Mouse (Mus musculus) left cerebral cortex, postnatal 14 days (tissue): Measurements from ENCODE around the gene Thtpa. TPM values are rescaled to one million over a fixed set of nuclear protein-coding genes. Genes with fewer than 3 reads are reported as not detected.

Experiments used
- DNase-seq, 2 experiments: peaks; one replicate each; pipeline ENCODE4 v3.0.0; 2021 to 2022; ENCODE audit warnings: low spot score in 2 of 2, mixed read lengths in 1 of 2
- intact Hi-C: fragments of 180-260 bp; cut with DNase I; formaldehyde crosslinking; loops from one replicate; pipeline ENCODE4 v1.15.1; 2025
- total RNA-seq, 2 experiments: library from RNA; stranded (reverse); gene quantifications; 2 replicates each; pipeline ENCODE4 v1.2.3; 2021

The Thtpa gene
- total RNA-seq, 2 experiments from 2014 or later: 26.7 to 28.1 TPM

GRCm38 (mm10) chr14:55076224-55076623 lies 18.4 kb upstream of the Thtpa start:
- intact Hi-C loops: no loop called here
- DNase-seq: peak; percentile 69 to 75

- DNase-seq: no peak
Measured at GRCm38 (mm10) chr14:55076956-55077355, 17.6 kb upstream of the Thtpa start.

DNA sequence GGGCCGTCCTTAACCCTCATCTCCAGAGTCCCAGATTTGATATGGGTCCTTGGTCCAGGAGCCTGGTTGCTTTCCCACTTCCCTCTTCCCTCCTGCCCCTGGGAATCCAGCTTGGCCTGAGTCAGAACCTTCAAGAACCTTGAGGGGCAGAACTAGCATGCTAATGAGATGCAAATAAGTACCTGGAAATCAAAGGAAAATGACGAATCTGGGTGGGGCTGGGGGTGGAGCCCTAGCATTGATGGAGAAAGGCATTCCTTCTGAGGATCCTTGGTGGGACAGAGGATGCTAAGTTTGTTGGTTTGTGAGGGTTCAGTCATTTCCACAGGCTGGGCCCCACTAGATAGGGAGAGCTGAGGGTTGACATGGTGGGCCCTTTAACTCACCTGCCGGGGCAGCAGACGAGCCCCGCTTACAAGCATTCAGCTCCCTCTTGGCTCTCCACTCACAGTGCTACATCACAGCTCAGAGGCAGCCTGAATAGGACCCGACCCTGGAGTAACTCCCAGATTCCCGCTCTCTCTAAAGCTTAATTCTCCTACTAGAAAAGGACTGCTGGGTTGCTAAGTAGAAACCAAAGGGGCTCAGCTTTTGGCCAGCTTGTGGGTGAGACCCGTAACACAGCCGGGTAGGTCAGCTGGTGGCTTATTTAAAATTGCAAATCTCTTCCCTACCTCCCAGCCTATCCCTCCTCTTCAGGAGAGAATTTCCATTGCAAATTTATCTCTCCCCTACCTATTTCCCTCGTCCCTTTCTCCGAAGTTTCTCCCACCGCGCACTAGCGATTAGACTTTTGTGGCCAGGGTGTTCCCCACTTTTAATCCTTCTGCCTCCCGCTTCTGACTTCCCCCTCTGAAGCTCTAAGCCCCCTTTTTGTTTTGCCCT lies 16.9 kb upstream of the Thtpa start:
- intact Hi-C loops: loop anchor here (2.0 kb wide), 1 partner anchor 53 kb away; no protein-coding TSS in a partner anchor
- no peak for DNase-seq

More at GRCm38 (mm10) chr14:55076956-55077355, 17.6 kb upstream of the Thtpa start:
- intact Hi-C loops: no loop called here

GRCm38 (mm10) chr14:55078366-55078989 lies 16.1 kb upstream of the Thtpa start:
- DNase-seq: no peak
- intact Hi-C loops: loop anchor here (2.0 kb wide), 1 partner anchor 54 kb away; no protein-coding TSS in a partner anchor

DNA sequence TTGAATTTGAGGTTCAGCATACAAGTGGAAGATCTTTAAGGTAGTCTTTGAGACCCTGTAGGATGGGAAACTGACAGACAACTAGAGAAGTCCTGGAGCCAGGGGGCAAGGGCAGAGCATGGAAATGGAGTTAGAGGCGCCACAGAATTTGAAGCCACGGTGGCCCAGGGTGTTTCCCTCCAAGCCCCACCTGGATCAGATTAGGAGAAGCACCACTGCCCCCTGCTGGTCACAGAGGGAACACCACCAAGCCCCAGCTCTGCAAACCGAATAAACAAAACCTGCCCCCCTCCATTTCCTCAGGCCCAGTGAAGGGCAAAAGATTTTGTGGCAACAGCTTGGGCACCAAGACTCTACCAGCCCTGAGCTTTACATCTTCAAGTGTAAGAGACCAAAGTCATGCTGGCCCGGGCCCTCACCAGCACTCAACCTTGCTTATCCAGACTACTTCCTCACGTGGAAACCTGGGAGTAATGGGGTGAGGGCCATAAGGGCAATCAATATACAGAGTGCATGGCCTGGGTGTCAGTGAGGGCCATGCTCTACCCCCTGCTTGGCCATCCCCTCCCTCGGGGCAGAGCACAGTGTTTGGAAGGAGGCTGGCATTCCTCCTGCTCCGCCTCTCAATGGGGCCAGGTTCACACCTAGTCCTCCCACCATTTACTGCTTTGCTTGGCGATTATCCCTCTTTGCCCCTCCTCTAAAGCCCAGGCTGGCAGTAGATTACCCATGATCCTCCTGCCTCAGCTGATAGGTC lies 15.2 kb upstream of the Thtpa start:
- intact Hi-C loops: loop anchor here (2.0 kb wide), 1 partner anchor 55 kb away; no protein-coding TSS in a partner anchor
- DNase-seq: peak; percentile 75 to 82

- intact Hi-C loops: no loop called here
Measured at GRCm38 (mm10) chr14:55081105-55081504, 13.5 kb upstream of the Thtpa start.

DNA sequence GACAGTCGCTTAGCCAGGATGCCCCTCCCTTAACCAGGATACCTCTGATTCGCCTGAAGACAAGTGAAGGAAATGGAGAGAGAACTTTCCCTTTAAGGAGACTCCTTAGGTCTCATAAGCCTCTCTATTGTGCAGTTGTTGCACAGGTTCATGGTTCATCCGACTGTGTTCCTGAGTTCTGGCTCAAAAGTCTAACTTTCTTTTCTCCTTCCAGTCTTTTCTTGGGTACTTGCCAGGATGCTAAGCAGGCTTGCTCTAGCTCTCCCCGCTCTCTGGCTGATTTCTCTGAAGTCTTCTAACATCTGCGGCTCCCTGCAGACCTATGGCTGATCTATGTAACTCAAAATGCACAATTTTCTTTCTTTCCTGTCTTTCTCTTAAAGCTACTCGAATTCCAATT lies 11.1 kb upstream of the Thtpa start:
- no peak for DNase-seq
- intact Hi-C loops: no loop called here

More at GRCm38 (mm10) chr14:55081105-55081504, 13.5 kb upstream of the Thtpa start:
- DNase-seq: no peak

DNA sequence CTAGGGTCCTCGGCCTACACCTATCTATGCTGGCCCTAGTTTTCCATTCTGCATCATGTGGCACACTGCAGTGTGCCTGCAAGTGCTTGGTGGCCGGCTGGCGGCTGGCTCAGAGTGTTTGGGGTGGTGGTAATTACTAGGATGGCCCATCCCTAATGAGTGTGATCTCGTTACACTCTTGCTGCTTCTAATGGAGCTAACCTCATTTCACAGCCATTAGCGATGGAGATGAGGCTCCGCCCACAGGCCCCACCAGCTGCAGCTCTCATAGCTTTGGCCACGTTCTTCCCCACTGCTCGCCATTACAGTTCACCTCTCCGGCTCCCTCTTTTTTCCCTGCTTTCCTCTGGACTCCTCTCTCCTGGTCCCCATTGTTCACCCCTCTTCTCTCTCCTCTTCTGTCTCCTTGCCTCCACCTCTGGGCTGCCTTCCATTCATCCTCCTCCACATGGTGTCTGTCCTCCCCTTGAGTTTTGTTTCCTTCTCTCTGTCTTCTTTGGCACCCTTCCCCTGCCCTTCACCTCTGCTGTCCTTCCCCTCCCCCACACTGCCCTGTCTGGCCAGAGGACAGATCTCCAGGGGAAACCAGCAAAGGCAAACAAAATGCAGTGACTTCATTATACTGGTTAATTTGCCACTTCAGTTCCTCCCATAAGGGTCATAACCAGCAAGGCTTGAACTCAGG lies 9.1 kb upstream of the Thtpa start:
- DNase-seq: no peak
- intact Hi-C loops: no loop called here

DNA sequence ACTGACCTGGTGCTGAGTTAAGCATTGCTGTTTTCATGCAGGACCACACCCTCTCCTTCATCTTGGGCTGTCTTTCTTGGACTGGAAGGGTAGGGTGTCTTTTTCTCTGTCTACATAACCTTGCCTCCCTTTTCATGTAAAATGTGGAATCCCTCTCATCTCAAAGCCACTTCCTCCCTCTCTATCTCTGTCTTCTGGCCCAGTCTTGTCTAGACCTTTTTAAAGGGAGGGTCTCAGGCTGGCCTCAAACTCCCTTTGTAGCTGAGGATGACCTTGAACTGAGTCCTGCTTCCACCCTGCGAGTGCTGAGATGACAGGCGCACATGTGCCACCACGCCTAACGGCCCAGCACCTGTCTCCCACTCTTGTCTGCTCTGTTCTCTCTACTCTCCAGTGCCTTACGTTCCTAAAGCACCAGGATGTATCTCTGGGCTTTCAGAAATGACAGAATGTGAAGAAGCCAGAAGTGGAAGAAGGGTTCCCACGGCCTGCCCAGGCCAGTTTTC lies 8.5 kb upstream of the Thtpa start:
- intact Hi-C loops: no loop called here
- DNase-seq: no peak

- peak; percentile 66 to 86 for DNase-seq
- intact Hi-C loops: no loop called here
Measured at GRCm38 (mm10) chr14:55089199-55089947, 5.2 kb upstream of the Thtpa start.

- peak in 1 of 2 experiments; percentile 50 for DNase-seq
- intact Hi-C loops: loop anchor here (5.0 kb wide), 1 partner anchor 189 kb away; no protein-coding TSS in a partner anchor
Measured at GRCm38 (mm10) chr14:55091209-55091865, 3.2 kb upstream of the Thtpa start.

DNA sequence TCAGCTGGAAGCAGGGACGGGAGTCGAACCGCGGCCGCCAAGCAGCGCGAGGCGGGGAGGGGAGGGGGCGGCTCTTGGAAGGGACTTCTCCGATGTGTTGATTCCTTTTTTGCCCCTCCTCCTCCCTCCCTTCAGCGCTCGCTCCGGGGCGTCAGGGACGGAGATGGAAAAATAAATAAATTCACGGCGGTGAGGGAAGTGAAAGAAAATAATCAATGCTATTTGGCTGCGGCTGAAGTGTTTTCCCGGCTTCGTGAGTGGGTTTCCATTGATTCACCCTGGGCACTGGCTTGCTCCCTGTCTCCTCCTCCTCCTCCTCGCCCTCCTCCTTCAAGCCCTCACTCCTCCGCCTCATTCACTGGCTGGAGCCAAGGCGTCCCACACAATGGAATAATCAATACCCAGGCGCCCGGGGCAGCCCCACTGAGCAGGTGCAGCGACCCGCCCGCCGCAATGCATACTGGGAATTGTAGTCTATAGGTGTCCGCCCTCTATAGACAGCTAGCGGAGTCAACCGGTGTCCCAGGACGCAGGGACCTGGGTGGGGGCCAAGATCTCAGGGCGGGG lies 2.5 kb upstream of the Thtpa start, which contains the start of gene Zfhx2:
Gene Zfhx2 (minus strand): TSS at position 314 of the 567 bp plus-strand sequence.
- intact Hi-C loops: loop anchor here (5.0 kb wide), 1 partner anchor 190 kb away; no protein-coding TSS in a partner anchor
- peak; percentile 92 to 95 for DNase-seq

GRCm38 (mm10) chr14:55093927-55094326 lies 657 bp upstream of the Thtpa start:
- intact Hi-C loops: loop anchor here (5.0 kb wide), 1 partner anchor 192 kb away; no protein-coding TSS in a partner anchor
- no peak for DNase-seq

- no peak for DNase-seq
- intact Hi-C loops: no loop called here
Measured at GRCm38 (mm10) chr14:55095263-55095662, 679 bp downstream of the Thtpa start.

DNA sequence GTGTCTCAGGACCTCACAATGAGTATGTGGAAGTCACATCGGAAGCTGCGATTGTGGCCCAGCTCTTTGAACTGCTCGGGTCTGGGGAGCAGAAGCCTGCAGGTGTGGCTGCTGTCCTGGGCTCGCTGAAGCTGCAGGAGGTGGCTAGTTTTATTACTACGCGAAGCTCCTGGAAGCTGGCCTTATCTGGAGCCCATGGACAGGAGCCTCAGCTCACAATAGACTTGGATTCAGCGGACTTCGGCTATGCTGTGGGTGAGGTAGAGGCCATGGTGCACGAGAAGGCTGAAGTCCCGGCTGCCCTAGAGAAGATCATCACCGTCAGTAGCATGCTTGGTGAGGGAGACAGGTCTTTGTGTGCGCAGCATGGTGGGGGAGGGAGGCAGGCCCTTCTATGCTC lies 1.1 kb downstream of the Thtpa start:
- intact Hi-C loops: no loop called here
- no peak for DNase-seq

GRCm38 (mm10) chr14:55096573-55097087 lies 2.0 kb downstream of the Thtpa start:
- no peak for DNase-seq
- intact Hi-C loops: no loop called here

DNA sequence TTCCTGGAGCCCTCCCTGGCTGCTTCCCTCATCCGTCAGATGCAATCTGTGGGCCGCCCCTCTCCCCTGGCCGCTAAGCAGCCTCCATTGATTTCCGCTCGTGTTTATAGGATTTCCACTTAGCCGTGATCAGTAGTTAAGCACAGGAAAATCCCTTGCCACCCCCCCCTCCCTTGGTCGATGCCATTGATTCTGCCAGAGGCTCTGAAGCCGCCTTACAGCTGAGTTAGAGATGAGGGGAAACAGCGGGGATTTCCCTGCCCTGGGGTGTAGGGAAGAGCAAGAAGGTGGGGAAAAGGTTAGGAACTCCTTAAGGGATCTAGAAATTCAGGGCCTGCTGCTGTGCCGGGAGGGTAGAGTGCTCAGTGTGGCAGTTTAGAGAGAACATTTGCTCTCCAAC lies 3.1 kb downstream of the Thtpa start:
- intact Hi-C loops: no loop called here
- DNase-seq: no peak
